Mouse (Mus musculus): ENCODE data around the gene Pde6h. TPM values are rescaled to one million over a fixed set of nuclear protein-coding genes. Genes with fewer than 3 reads are reported as not detected.
A peak's percentile ranks its signal among the peaks of the same experiment; 100 is the strongest.

Pde6h gene
- total RNA-seq, 4 experiments from 2014 or later, result 0.14 TPM; not detected in 3

DNA sequence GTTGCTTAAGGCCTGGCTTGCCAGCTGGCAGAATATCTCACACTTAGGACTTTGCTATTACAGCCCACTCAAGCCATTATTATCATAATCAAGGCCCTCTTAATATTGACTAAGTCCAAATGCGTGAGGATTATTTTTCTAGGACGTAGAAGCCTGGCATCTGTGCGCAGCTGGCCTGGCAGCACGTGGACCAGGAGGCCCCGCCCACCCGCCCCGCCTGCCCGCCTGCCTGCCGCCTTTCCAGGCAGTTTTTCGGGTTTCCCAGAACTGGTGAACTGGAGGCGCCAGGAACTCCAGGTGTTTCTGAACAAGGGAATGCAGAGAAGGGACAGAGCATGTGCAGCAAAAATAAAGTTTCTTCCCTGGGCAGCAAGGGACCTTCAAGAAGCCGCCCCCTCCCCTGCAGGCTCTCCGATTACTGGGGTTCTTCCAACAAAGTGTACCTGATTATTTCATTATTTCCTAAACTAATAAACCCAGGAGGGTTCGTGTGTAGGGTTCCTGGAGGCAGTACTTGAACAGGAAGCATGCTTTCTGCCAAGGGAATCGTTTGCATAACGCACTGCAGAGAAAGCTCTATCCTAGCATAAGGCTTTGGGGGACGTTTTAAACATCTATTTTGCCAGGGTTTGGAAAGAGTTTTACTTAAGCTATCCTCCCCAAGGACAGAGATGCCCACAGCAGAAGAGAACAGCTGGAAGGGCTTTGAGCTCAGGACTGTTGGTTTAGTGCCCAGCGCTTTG lies 10.1 kb upstream of the Pde6h start:
- no peak for DNase-seq

DNA sequence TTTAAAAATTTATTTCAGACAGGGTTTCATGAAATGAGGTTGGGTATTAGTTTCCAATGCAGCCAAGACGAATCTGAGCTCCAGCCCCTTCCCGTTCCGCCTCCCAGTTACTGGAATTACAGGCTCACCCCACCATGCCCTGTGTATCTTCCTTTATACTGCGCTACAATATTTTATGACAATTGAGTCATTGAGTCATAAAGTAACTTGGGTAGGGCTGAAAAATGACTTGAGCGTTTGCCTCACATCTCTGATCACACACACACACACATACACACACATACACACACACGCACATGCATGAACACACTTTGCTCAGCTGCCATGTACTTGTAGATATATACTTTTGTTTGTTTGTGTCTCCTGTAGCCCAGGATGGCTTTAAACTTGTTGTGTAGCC lies 9.4 kb upstream of the Pde6h start:
- no peak for DNase-seq

DNA sequence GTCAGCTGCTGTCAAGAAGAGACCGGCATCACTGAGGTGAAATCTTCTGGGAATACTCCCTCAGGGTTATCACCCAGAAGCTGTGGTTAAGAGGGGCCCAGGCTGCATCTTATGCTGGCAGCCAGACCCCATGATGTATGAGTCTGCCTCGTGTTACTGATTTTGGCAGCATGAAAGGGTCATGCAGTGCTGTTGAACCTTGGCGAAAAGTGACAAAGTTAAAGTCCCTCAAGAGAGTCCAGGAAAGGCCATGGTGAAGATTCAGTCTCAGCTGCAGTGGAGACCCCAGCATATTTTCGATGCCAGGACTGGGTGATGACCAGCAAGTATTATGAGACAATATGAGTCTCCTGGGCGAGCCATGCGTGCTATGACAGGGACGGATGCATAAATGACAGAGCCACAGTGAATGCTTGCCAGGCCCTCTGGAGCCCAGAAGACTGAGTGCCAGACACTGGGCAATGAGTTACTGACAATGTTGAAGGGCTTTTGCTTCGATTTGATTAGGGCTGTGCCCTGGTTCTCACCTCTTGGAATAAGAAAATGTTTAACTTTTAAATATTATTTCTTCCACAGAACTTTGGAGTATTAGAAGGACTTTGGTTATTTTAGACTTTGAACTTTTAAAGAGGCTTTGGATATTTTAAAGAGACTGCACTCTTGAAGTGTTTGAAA lies 7.8 kb upstream of the Pde6h start:
- DNase-seq, result no peak

DNA sequence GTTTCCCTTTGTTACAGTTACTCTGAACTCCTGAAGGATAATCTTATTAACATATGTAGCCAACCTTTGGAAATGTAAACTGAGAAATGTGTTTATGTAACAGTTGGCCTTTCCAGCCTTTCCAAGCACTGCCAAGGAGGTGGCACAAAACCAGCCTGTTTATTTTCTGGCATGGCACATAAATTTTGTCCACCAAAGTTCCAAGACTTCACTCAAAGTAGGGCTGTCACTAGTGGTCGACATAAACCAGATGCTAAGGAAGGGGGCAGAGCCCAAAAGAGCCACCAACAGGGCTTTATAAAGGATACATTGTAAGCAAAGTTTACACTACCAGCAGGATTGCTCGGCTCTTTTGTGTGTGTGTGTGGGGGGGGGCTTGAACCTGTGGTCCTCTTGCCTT lies 5.7 kb upstream of the Pde6h start:
- DNase-seq, result no peak

DNA sequence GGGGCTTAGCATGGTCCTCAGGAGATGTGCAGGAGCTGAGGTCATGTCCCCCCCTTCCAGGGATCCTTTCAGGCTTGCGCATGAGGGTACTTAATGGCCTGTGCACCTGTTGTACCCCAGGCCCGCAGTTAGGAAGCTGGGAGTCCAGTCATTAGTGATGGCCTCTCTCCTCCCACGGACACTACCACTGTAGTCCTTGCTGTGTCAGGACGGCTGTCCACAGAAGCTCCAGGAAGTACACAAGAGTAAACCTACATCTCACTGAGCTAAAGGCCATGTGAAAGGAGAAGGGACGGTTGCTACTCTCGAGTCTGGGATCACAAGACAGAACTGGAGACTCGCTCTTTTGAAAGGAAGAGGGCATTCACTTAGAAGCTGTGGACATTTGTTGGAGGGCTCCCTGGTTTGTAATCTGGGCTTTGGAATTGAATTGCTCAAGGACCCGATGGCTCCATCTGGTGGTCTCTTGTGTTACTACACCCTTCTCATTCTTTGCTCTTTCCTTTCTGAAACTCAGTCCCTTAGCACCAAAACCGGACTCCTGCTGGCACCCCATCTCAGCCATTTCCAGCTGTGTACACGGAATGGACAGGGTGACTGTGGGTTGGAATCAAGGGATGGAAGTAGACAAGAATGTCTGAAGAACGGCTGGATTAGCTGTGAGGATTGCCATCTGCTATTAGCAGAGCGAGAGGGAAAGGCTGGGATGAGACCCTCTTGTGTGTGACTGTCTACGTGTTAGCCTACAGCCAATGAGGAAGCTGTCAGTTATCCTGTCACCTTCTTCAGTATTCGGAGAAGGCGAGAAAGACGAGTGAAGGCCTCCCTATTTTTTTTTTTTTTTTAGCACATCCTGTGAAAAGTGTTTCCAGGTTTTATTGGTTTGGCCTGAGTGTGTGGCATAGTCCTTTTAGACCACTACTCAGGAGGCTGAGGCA lies 3.0 kb upstream of the Pde6h start:
- peak; percentile 35 for DNase-seq

DNA sequence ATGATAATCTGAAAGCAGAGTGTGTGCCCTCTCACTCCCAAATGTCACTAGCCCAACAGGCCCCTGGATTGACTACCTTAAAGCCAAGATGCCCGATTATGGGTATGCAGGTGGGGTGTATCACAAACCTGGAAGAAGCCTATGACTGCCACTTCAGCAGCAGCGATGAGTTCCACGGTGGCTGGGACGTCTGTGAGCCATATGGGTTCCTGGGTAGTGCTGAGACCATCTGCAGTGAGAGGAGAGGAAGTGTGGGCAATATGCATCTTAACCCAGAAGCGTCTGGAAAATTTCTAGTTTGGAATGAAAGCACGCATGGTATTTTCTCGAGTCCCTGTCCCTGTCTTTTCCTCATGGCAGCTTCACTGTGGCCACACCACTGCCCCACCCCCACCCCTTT lies 2.0 kb upstream of the Pde6h start:
- DNase-seq, result no peak

DNA sequence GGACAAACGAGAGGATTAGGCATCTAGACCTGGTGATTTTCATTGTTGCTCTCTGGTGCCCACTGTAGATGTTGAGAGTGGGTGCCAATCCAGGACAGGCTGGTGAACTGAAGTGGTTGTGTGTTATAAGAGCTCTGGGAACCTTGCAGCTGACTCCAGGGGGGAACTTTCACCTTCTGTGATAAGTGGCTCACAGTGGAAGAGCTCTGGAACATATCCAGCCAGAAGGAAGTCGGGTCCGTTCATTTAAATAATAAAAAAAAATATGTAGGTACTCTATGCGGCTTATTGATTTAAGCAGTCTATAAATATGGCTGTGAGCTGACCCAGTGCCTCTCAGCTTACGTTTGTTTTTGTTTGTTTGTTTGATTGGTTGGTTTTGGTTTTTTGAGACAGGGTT lies 1.6 kb upstream of the Pde6h start, which contains the start of gene Erp27:
Erp27 (minus strand) TSS at position 101 of the 400 bp plus-strand sequence.
- DNase-seq, result no peak

DNA sequence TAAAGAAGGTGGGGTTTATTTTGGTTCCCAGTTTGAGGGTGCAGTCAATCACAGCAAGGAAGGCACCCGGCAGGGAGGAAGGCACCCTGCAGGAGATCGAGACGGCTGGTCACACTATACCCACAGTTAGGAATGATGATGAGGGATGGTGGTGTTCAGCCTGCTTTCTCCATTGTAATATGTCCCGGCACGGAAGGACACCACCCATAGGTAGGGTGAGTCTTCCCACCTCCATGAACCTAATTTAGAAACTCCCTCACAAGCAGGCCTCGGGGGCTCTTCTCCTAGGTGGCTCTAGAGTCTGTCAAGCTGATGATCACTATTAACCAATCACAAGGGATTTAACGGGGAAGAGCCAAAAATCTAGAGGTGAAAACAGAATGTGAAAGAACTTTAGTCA lies 761 bp upstream of the Pde6h start:
- DNase-seq, result no peak

DNA sequence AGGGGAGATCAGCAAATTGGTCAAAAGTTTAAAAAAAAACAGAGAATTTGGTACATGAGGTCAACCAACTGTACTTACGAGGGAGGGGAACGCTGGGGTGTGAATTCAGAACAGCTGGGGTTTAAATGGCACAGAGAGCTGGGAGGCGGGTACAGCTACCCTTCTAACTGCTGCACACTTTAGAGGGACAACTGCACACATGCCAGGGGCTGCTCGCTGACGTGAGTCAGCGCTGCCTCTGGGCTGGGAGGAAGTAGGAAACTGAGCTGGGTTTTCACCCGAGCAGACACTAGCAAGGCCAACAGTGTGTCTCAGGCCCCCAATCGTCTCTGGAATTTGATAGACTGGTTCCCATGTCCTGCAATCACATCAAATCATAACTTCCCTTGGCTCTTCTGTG lies 1.4 kb downstream of the Pde6h start:
- no peak for DNase-seq

DNA sequence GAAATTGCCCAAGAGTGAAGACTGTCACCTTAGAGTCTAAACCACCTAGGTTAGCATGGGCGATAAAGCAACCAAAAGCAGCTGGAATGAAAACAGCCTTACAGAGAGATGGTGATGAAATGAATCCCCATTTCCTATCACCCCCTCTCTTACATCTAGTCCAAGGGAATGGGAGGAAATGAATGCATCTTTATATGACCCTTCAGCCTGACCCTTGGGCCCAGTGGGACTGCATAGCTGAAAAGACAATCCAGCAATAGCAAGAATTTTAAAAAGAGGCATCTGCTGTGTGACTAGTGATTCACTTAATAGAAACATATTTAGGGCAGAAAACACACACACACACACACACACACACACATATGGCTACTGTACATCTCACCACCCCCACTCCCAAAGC lies 4.0 kb downstream of the Pde6h start:
- no peak for DNase-seq

DNA sequence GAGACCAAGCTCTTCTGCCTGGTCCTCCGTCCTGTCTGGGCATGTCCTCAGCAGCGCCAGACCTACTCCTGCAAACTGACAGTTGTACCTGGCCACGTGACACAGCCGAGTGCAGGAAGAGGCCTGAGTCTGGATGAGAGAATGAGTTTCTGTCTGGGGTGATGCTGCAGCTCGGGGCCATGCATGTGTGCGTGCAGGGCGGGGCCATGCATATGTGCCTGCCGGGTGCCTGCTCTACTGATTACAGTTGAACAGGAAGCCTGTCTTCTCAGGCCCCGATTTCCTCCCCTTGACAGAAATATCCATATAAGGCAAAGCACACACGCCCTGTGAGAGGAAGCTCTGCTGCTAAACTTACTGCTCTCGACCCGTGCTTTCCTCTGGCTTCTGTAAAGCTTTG lies 7.0 kb downstream of the Pde6h start:
- DNase-seq, result peak; percentile 11

DNA sequence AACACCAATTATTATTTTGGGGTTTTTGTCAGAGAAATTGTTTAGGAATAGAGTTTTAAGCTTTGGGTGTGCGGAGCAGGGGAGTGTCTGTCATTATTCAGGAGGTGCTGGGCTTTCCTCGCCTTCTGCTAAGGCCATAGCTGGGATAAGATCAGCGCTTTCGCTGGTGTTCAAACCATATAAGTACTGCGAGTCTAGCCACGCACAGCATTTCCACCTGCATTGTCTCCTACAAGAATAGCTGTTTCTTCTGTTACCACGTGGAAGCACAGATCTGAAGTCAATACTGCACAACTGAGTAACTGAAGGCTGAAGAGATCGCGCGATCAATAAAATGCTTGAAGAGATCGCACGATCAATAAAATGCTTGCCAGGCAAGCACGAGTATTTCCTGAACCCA lies 7.6 kb downstream of the Pde6h start:
- DNase-seq, result no peak

DNA sequence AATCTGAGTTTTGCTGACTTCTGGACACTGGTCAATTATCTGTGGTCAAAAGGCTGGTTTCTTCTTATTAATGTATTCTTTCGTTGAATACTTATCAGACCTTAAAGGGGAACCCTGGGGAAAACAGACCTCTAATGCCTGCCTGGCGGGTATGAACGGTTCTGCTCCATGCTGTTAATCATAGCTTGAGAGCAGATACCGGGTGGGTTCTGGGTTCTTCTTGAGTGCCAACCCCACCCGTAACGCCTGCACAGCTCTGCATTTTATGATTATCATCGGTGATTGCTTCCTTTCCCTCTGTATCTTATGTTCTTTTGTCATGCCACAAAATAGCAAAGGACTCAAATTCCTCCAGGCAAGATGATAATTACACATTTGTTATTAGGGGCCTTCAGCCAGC lies 10.4 kb downstream of the Pde6h start:
- no peak for DNase-seq

DNA sequence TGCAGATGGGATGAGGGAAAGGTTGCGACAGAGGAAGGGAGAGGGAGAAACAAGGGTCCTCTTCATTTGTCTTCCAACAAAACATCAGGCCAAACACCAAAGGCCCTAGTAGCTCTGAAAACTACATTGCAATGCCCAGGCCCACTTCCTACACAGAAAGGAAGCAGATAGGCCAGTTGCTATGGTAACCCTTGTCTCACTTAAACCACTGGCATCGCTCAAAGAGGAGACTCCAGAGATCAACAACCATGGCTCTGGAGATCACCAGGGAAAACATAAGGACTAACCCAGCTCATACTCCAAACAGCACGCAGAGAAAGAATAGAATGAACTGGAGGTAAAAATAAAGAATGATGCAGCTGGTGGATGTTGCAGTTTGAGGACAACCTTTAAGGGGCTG lies 11.6 kb downstream of the Pde6h start:
- DNase-seq, result no peak

DNA sequence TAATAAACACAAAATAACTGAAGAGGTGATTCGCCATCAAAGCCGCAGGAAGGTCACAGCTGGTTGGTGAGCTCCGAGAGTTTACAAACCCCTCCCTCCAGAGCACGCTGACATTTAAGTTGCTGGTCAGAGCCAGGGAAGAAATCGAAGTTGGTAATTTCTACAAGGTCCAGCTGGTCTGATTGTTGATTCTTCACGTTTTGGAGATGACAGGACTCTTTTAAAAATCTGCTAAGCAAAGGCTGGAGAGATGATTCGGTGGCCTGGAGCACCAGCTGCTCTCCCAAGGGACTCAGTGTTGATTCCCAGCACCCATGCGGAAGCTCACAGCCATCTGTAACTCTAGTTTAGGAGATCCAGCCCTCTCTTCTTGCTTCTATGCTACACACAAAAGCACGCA lies 12.7 kb downstream of the Pde6h start:
- no peak for DNase-seq

DNA sequence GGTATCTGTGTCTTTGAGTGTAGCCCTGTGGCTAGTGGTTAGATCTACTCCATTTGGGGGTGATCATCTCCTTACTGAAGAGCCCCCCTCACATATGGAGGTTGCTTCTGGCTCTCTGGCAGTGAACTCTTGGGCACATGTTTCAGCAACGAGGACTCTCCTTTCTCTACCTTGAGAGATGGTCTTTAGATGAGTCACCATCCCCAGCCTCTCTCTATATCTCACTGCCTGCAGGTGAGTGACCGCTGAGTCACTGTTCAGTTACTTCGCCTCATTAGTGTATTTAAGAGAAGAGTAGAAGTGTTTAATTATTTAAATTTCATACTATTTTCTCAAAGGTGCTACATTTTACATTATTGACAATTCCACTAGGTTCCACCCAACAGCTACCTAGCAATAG lies 13.5 kb downstream of the Pde6h start:
- DNase-seq, result no peak

DNA sequence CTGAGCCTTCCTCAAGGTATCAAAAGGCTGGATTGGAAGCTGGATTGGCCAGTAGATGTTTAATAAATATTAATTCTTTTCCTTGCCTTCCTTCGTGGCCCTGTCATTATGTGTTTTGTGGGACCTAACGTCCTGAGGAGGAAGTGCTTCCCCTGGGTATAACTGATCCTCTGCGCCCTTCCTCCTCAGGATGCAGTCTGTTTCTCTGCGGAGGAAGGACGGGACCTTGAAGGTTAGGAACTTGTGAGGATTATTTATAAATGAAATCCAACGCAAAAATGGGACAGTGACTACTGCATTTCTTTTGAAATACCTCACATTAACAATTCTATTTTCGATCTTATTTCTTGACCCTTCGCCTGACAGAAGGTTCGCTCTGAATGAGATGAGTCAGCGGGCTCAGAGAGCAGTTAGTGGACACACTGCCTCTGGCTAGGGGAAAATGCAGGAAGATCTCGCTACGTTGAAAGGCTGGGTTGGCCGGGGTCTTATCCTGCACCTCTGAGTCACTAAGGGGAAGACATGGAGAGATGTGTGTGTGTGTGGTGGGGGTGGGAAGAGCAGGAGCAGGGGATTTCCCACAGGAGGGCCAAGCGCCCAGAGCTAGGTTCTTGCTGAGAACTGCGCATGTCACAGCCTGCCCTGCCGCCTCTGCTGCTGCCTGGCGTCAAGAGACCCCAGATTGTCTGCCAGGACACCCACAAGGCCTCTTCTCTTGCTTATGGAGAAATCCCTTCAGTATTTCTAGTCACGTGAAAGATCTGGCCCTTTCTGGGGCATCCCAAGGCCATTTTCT lies 14.9 kb downstream of the Pde6h start:
- peak; percentile 11 for DNase-seq

DNA sequence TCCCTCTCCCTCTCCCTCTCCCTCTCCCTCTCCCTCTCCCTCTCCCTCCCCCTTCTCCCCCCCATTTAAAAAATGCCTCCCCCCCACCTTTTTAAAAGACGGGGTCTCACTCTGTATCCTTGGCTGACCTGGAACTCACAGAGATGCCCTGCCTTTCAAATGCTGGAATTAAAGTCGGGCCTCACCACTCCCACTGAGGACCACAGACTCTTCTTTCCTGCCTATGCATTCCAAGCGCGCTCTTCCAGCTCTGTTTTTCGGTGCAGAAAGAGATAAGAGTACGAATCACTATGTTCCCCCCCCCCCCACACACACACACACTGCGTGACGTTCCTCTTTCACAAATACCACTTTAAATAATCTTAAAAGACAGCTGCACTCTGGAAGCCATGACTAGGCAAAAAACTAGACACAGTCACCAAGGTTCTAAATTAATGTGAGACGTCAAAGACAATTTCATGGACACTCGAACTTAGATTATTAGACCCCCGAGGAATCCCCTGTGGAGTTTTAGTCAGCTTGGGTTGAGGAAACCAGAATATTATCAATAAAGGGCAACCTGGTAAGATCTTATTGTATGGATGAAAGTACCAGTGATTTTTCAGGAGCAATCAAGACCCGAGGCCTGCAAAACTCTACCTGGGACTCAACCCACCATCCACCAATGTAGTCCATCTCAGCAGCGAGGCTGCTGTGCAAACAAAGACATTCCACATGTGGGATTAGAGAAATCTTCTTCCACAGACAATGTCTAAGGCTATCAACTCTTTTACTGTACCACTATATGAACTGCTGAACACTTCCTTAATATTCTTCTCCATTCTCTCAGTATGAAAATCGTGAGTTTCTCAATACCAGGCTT lies 15.9 kb downstream of the Pde6h start:
- DNase-seq, result no peak

DNA sequence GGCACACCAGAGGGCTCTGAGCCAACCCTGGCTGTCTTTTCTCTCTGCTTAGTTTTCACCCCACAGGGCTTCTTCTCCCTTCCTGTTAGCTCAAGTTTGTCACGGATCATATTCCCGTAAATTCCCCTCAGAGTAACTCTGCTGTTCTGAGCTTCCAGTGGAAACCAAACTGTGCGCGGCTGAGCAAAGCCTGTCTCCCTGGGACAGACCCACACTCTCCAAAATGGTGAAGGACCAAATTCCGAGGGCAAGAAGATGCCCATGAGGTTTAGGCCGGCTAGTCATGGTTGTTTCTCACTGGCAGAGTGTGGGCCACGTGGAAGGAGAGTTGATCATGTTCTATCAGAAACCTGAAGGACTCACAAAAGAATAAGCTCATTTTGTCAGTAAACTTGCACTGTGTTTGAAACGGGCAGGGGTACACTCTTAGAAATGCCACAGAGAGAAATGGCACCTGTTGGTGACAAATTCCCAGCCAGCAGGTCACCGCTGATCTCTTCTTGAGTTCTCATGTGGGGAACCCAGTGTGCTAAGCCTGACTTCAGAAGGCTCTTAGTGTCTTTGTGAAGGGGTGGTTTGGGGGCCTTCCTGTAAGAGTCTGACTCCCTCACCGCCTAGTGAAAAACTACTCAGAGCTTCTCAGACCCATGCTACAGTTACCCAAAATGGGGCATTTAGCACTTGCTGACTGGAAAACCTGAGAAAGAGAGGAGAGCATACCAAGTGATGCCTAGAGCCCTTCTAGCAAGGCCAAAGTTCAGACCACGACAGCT lies 16.7 kb downstream of the Pde6h start:
- DNase-seq, result no peak

Measured in adrenal gland, adult 8-10 months (tissue).